Mouse (Mus musculus) MEL (cell line): ENCODE measurements around the gene Wdr37.

Experiments
- CTCF ChIP-seq, 3 experiments: IDR thresholded peaks in 2 of 3; conservative IDR thresholded peaks in 1 of 3; 2 replicates each; pipeline ENCODE4 v1.5.1; 2011 to 2012; ENCODE audit warnings: low read length in 3 of 3, low read depth in 2 of 3, mild to moderate bottlenecking in 2 of 3, improper control_type of control experiment in 1 of 3, inconsistent platforms in 1 of 3, mixed read lengths in 1 of 3, moderate library complexity in 1 of 3; ENCODE audit not compliant: control insufficient read depth in 1 of 3, insufficient read depth in 1 of 3, poor library complexity in 1 of 3, severe bottlenecking in 1 of 3
- EP300 ChIP-seq, 2 experiments: IDR thresholded peaks; 2 replicates each; pipeline ENCODE4 v1.6.1; 2011; ENCODE audit warnings: improper control_type of control experiment in 2 of 2, low read length in 2 of 2, low read depth in 1 of 2, mild to moderate bottlenecking in 1 of 2
- MAX ChIP-seq: IDR thresholded peaks from 2 replicates; pipeline ENCODE4 v1.6.1; 2011; ENCODE audit warnings: low read length, improper control_type of control experiment
- POLR2A ChIP-seq, 2 experiments: IDR thresholded peaks; 2 replicates each; pipeline ENCODE4 v1.6.1; 2011 to 2012; ENCODE audit warnings: low read length in 2 of 2, mild to moderate bottlenecking in 2 of 2, control low read depth in 1 of 2, improper control_type of control experiment in 1 of 2, low read depth in 1 of 2, moderate library complexity in 1 of 2; ENCODE audit not compliant: control insufficient read depth in 1 of 2, insufficient read depth in 1 of 2, poor library complexity in 1 of 2
- TCF12 ChIP-seq: IDR thresholded peaks from 2 replicates; pipeline ENCODE4 v1.6.1; 2014; ENCODE audit warnings: low read depth, mild to moderate bottlenecking, inconsistent platforms, low read length, improper control_type of control experiment, moderate library complexity

DNA sequence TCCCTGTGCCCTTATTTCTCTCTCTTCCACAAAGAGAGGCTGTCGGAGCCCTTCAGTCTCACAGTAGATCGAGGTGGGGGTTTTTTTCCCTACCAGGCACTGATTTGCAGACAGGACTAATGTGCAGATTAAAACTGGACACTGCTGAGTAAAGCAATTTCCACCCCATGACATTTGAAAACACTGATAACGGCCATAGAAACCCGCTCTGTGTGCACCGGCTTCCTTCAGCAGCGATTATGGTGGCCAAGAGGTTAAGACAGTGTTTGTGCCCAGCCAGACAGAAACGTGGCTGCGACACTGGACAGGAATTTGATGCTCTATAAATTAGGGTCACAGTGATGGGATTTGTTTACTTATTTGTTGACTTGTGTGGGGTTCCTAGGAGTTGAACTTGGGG, 78.5 kb downstream of the Wdr37 start:
- TF ChIP-seq CTCF (IDR thresholded peaks at IDR 0.05 in 2 of 3, conservative IDR thresholded peaks at IDR 0.05 in 1 of 3; ENCODE audit: control insufficient read depth in 1 of 3, insufficient read depth in 1 of 3, low read depth in 2 of 3, low read length in 3 of 3, poor library complexity in 1 of 3, severe bottlenecking in 1 of 3) (no peak), POLR2A (IDR thresholded peaks at IDR 0.05; ENCODE audit: control insufficient read depth in 1 of 2, insufficient read depth in 1 of 2, low read depth in 1 of 2, low read length in 2 of 2, poor library complexity in 1 of 2) (no peak), TCF12 (no peak), MAX (no peak), EP300 (IDR thresholded peaks at IDR 0.05; ENCODE audit: low read depth in 1 of 2, low read length in 2 of 2) (no peak)
